Comparison of ENCODE assay signal across 11 mouse cellular contexts in the genomic region with DNA sequence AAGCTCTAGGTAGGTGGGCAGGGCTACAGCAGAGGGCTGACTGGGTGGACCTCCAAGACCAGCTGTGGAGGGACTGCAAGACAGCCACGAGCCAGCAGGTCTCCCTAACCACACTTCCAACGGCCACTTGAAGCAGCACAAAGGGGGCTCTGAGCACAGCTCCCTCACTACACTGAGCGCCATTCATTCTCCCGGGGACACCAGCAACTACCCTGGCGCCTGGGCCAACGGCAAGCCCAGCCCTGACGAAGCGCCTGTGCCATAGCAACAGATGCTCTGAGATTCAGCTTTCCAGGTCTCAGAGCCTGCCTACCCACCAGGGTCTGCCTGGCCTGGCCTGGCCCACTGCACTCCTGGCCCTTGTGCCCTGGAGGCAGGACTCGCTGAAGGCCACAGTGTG. TPM values are rescaled to one million over a fixed set of nuclear protein-coding genes. Genes with fewer than 3 reads are reported as not detected.
A peak's percentile ranks its signal among the peaks of the same experiment; 100 is the strongest.
DNase-seq lines count a peak whose midpoint lies in the region.
"Had no signal": no experiment of that assay in that cellular context is flagged by ENCODE, and none has a peak within 500 bp of the region (broad histone marks: within the 10 kb centered on the region; RNA-seq: fewer than 3 reads in every experiment).

No protein-coding gene starts in this region.

- DNase-seq in frontal cortex, postnatal 14 days (ENCODE audit: low spot score in 2 of 2), result peak; percentile 36 to 41
- no peak for DNase-seq in frontal cortex, adult 2 months (ENCODE audit: extremely low spot score in 1 of 2, low spot score in 1 of 2)
- peak; percentile 29 for DNase-seq in right cerebral cortex, postnatal 4 days
- DNase-seq in right cerebral cortex, postnatal 25 days, result no peak
- peak; percentile 33 to 38 for DNase-seq in layer of hippocampus, postnatal 36 days
- DNase-seq in T-cell, adult 2 months (ENCODE audit: low spot score), result no peak
- DNase-seq in urinary bladder, adult 18-20 months (ENCODE audit: low spot score in 2 of 2), result no peak
- DNase-seq in gastrocnemius, adult 8-10 months (ENCODE audit: low spot score in 2 of 2), result no peak
- DNase-seq: heart, postnatal 10 days; kidney, postnatal 4 days; lung, adult 2 months had no signal

RNA-seq across cellular contexts. Expression of a gene that starts 2.1 kb away (rescaled TPM):
- 28.1 and 28.6 TPM in 2 replicates for polyA plus RNA-seq in frontal cortex, adult 2 months (2012; rRNA removed)
- 10 to 100 TPM; 18.7 to 19.1 TPM for total RNA-seq in layer of hippocampus, postnatal 36 days (2021)
- 1 to 10 TPM; 3.3 to 6.6 (median 6.1) TPM for total RNA-seq in gastrocnemius, adult 8-10 months (2022)

RNA-seq across cellular contexts. Expression of a gene that starts 5.9 kb away (rescaled TPM):
- polyA plus RNA-seq in frontal cortex, adult 2 months (2012; rRNA removed), result 250 and 268 TPM in 2 replicates
- total RNA-seq in layer of hippocampus, postnatal 36 days (2021), result 100 to 1,000 TPM; 110 to 117 TPM
- 10 to 100 TPM; 17.0 to 22.2 (median 20.8) TPM for total RNA-seq in gastrocnemius, adult 8-10 months (2022)

RNA-seq across cellular contexts. Expression of a gene that starts 14.8 kb away (rescaled TPM):
- polyA plus RNA-seq in frontal cortex, adult 2 months (2012; rRNA removed), result 16.8 and 24.8 TPM in 2 replicates
- total RNA-seq in layer of hippocampus, postnatal 36 days (2021), result 10 to 100 TPM in 1 of 2 experiments, 1 to 10 TPM in 1; 9.3 to 11.0 TPM
- total RNA-seq in gastrocnemius, adult 8-10 months (2022), result 1 to 10 TPM; 4.2 to 5.8 (median 4.7) TPM

RNA-seq across cellular contexts. Expression of a gene that starts 22.1 kb away (rescaled TPM):
- 3.2 and 3.5 TPM in 2 replicates for polyA plus RNA-seq in frontal cortex, adult 2 months (2012; rRNA removed)
- 1 to 10 TPM; 1.2 to 1.3 TPM for total RNA-seq in layer of hippocampus, postnatal 36 days (2021)
- total RNA-seq in gastrocnemius, adult 8-10 months (2022), result not detected
- total RNA-seq: heart, postnatal 10 days had no signal

RNA-seq across cellular contexts. Expression of a gene that starts 38.3 kb away (rescaled TPM):
- polyA plus RNA-seq in frontal cortex, adult 2 months (2012; rRNA removed), result 60.0 and 69.0 TPM in 2 replicates
- 10 to 100 TPM; 30.0 to 31.6 TPM for total RNA-seq in layer of hippocampus, postnatal 36 days (2021)
- total RNA-seq in gastrocnemius, adult 8-10 months (2022), result 1 to 10 TPM; 4.3 to 5.1 (median 4.6) TPM

Comparison
In these comparisons a context has a peak if more than half of its experiments do, and no peak if none do; other contexts are left out.
1. DNase-seq: peak in frontal cortex, postnatal 14 days (2 of 2), right cerebral cortex, postnatal 4 days (single experiment) and layer of hippocampus, postnatal 36 days (2 of 2); none in frontal cortex, adult 2 months (0 of 2), right cerebral cortex, postnatal 25 days (single experiment), T-cell, adult 2 months (single experiment), urinary bladder, adult 18-20 months (0 of 2) and gastrocnemius, adult 8-10 months (0 of 2).
2. RNA of a gene that starts 5.9 kb away (total RNA-seq): 110 to 117 TPM in layer of hippocampus, postnatal 36 days; 17.0 to 22.2 TPM in gastrocnemius, adult 8-10 months; every median in the first group is over 4 times any median in the second.